Mouse (Mus musculus) 3T3-L1 (cell line): ENCODE measurements at regions not wholly inside any gene's neighbourhood (a gene's known extent, or its start where the extent isn't known, plus 50 kb on each side); places are given as distances from the start of the nearest gene placed in this dataset.

Source experiments
- DNase-seq: peaks from one replicate; pipeline ENCODE4 v3.0.0-alpha.2; 2015; ENCODE audit warnings: low read depth, low spot score

GRCm38 (mm10) chr4:148384251-148385230 lies 60.0 kb downstream of the Ubiad1 start:
- DNase-seq, result no peak

- no peak for DNase-seq
These were observed 64.0 kb downstream of the Ubiad1 start for GRCm38 (mm10) chr4:148380562-148380961.

GRCm38 (mm10) chr4:148378491-148378890 lies 66.1 kb downstream of the Ubiad1 start:
- DNase-seq, result no peak

- peak; percentile 19 for DNase-seq
These were observed 67.2 kb downstream of the Ubiad1 start for GRCm38 (mm10) chr4:148377368-148377767.

- no peak for DNase-seq
These were observed 68.1 kb downstream of the Ubiad1 start for GRCm38 (mm10) chr4:148376439-148376838.

GRCm38 (mm10) chr4:148371489-148371888 lies 73.1 kb downstream of the Ubiad1 start:
- DNase-seq, result no peak

- no peak for DNase-seq
These were observed 76.9 kb downstream of the Ubiad1 start for GRCm38 (mm10) chr4:148367671-148368070.

GRCm38 (mm10) chr4:148365804-148366203 lies 78.0 kb upstream of the Disp3 start:
- no peak for DNase-seq

GRCm38 (mm10) chr4:148363366-148364121 lies 75.8 kb upstream of the Disp3 start:
- no peak for DNase-seq

GRCm38 (mm10) chr4:148360931-148361330 lies 73.2 kb upstream of the Disp3 start:
- no peak for DNase-seq

- no peak for DNase-seq
These were observed 70.6 kb upstream of the Disp3 start for GRCm38 (mm10) chr4:148358336-148358735.

GRCm38 (mm10) chr4:148357221-148357621 lies 69.5 kb upstream of the Disp3 start:
- DNase-seq, result no peak

GRCm38 (mm10) chr4:148356654-148357053 lies 68.9 kb upstream of the Disp3 start:
- no peak for DNase-seq

GRCm38 (mm10) chr4:148353969-148354368 lies 66.2 kb upstream of the Disp3 start:
- DNase-seq, result no peak

- peak; percentile 5 for DNase-seq
These were observed 64.9 kb upstream of the Disp3 start for GRCm38 (mm10) chr4:148352690-148353089.

- no peak for DNase-seq
These were observed 53.9 kb upstream of the Disp3 start for GRCm38 (mm10) chr4:148341531-148342157.

GRCm38 (mm10) chr4:148340342-148340741 lies 52.6 kb upstream of the Disp3 start:
- no peak for DNase-seq

GRCm38 (mm10) chr4:148337890-148338880 lies 50.4 kb upstream of the Disp3 start:
- peak; percentile 29 for DNase-seq
